Mouse (Mus musculus) CH12.LX (cell line): ENCODE results near the gene Msantd2. TPM values are rescaled to one million over a fixed set of nuclear protein-coding genes. Genes with fewer than 3 reads are reported as not detected.

ENCODE experiments used
- DNase-seq: peaks from one replicate; pipeline ENCODE4 v3.0.0-alpha.2; 2013; ENCODE audit errors: extremely low read depth
- H3K27ac ChIP-seq: 2 replicates; pipeline ENCODE4 v1.5.1; 2012; ENCODE audit warnings: low read depth, mild to moderate bottlenecking, control low read depth, moderate library complexity; ENCODE audit not compliant: insufficient read depth
- H3K27me3 ChIP-seq: replicated peaks from 2 replicates; pipeline ENCODE3; 2012; ENCODE audit warnings: inconsistent platforms
- H3K36me3 ChIP-seq, 2 experiments: replicated peaks in 1 of 2; 2 replicates each; pipeline versions ENCODE3 to v1.6.1; 2012; ENCODE audit warnings: inconsistent platforms in 1 of 2, low read length in 1 of 2, mild to moderate bottlenecking in 1 of 2, mixed read lengths in 1 of 2, moderate library complexity in 1 of 2; ENCODE audit not compliant: control insufficient read depth in 1 of 2, insufficient read depth in 1 of 2
- H3K4me1 ChIP-seq, 2 experiments: 2 replicates each; pipeline ENCODE4 v1.6.1; 2012; ENCODE audit warnings: inconsistent platforms in 1 of 2, moderate library complexity in 1 of 2; ENCODE audit not compliant: insufficient read depth in 2 of 2, control insufficient read depth in 1 of 2
- H3K4me2 ChIP-seq: 2 replicates; pipeline ENCODE4 v1.6.1; 2012; ENCODE audit warnings: low read depth, mild to moderate bottlenecking, control low read depth; ENCODE audit not compliant: poor library complexity, insufficient read depth, severe bottlenecking
- H3K4me3 ChIP-seq, 3 experiments: fragments of 150-350 bp in 1 of 3; sonication (generic) in 1 of 3; replicated peaks in 1 of 3; 2 replicates each; pipeline versions ENCODE3 to v1.5.1; 2011 to 2012; ENCODE audit warnings: low read depth in 2 of 3, low read length in 2 of 3, mild to moderate bottlenecking in 2 of 3, moderate library complexity in 2 of 3, control low read depth in 1 of 3, improper control_type of control experiment in 1 of 3, inconsistent platforms in 1 of 3, mixed read lengths in 1 of 3; ENCODE audit not compliant: poor library complexity in 1 of 3
- H3K79me2 ChIP-seq: replicated peaks from 2 replicates; pipeline ENCODE4 v1.6.1; 2012; ENCODE audit warnings: mild to moderate bottlenecking, moderate library complexity; ENCODE audit not compliant: control insufficient read depth, poor library complexity, insufficient read depth, severe bottlenecking; ENCODE audit errors: extremely low read depth
- H3K9ac ChIP-seq: 2 replicates; pipeline ENCODE4 v1.6.1; 2012; ENCODE audit warnings: low read depth, mild to moderate bottlenecking, control low read depth, moderate library complexity; ENCODE audit not compliant: insufficient read depth
- H3K9me3 ChIP-seq: replicated peaks from 2 replicates; pipeline ENCODE3; 2012; ENCODE audit warnings: low read length, inconsistent platforms, mixed read lengths
- BHLHE40 ChIP-seq: IDR thresholded peaks from 2 replicates; pipeline ENCODE4 v1.6.1; 2011; ENCODE audit warnings: mild to moderate bottlenecking, low read depth, low read length, improper control_type of control experiment
- CHD1 ChIP-seq: IDR thresholded peaks from 2 replicates; pipeline ENCODE4 v1.6.1; 2012; ENCODE audit warnings: low read depth, low read length, improper control_type of control experiment, inconsistent platforms
- CHD2 ChIP-seq: IDR thresholded peaks from 2 replicates; pipeline ENCODE4 v1.6.1; 2011; ENCODE audit warnings: low read length, improper control_type of control experiment
- E2F4 ChIP-seq: IDR thresholded peaks from 2 replicates; pipeline ENCODE4 v1.6.1; 2011; ENCODE audit warnings: low read depth, low read length, improper control_type of control experiment; ENCODE audit not compliant: insufficient replicate concordance
- ELF1 ChIP-seq: IDR thresholded peaks from 2 replicates; pipeline ENCODE4 v1.6.1; 2014; ENCODE audit warnings: low read depth, mild to moderate bottlenecking, inconsistent platforms, low read length, improper control_type of control experiment
- ETS1 ChIP-seq: conservative IDR thresholded peaks from 2 replicates; pipeline ENCODE4 v1.6.1; 2012; ENCODE audit warnings: low read depth, mild to moderate bottlenecking, inconsistent platforms, low read length, improper control_type of control experiment, moderate library complexity
- GABPA ChIP-seq: IDR thresholded peaks from 2 replicates; pipeline ENCODE4 v1.6.1; 2012; ENCODE audit warnings: low read depth, low read length, improper control_type of control experiment, inconsistent platforms; ENCODE audit not compliant: insufficient replicate concordance
- HCFC1 ChIP-seq: IDR thresholded peaks from 2 replicates; pipeline ENCODE4 v1.6.1; 2012; ENCODE audit warnings: low read depth, mild to moderate bottlenecking, inconsistent platforms, low read length, improper control_type of control experiment
- IRF4 ChIP-seq: IDR thresholded peaks from 2 replicates; pipeline ENCODE4 v1.6.1; 2014; ENCODE audit warnings: low read depth, mild to moderate bottlenecking, inconsistent platforms, low read length, improper control_type of control experiment
- JUND ChIP-seq: conservative IDR thresholded peaks from 2 replicates; pipeline ENCODE4 v1.6.1; 2011; ENCODE audit warnings: low read depth, low read length, improper control_type of control experiment
- KAT2A ChIP-seq: IDR thresholded peaks from 2 replicates; pipeline ENCODE4 v1.6.1; 2012; ENCODE audit warnings: low read length, improper control_type of control experiment, inconsistent platforms; ENCODE audit not compliant: insufficient replicate concordance
- MAX ChIP-seq: IDR thresholded peaks from 2 replicates; pipeline ENCODE4 v1.6.1; 2011; ENCODE audit warnings: low read length, improper control_type of control experiment
- MAZ ChIP-seq: IDR thresholded peaks from 2 replicates; pipeline ENCODE4 v1.6.1; 2012; ENCODE audit warnings: low read depth, mild to moderate bottlenecking, inconsistent platforms, low read length, improper control_type of control experiment, moderate library complexity
- MEF2A ChIP-seq: IDR thresholded peaks from 2 replicates; pipeline ENCODE4 v1.6.1; 2014; ENCODE audit warnings: low read depth, mild to moderate bottlenecking, inconsistent platforms, low read length, improper control_type of control experiment, borderline replicate concordance
- MXI1 ChIP-seq: IDR thresholded peaks from 2 replicates; pipeline ENCODE4 v1.6.1; 2011; ENCODE audit warnings: mild to moderate bottlenecking, low read depth, low read length, improper control_type of control experiment
- MYC ChIP-seq: IDR thresholded peaks from 2 replicates; pipeline ENCODE4 v1.6.1; 2011; ENCODE audit warnings: low read depth, mild to moderate bottlenecking, improper control_type of control experiment, low read length
- NRF1 ChIP-seq: IDR thresholded peaks from 2 replicates; pipeline ENCODE4 v1.6.1; 2014; ENCODE audit warnings: low read depth, mild to moderate bottlenecking, inconsistent platforms, low read length, improper control_type of control experiment, moderate library complexity
- PAX5 ChIP-seq: IDR thresholded peaks from 2 replicates; pipeline ENCODE4 v1.6.1; 2012; ENCODE audit warnings: low read length, inconsistent platforms, mixed read lengths
- POLR2A ChIP-seq: IDR thresholded peaks from 2 replicates; pipeline ENCODE4 v1.6.1; 2011; ENCODE audit warnings: low read depth, mild to moderate bottlenecking, improper control_type of control experiment, low read length
- POLR2AphosphoS2 ChIP-seq: IDR thresholded peaks from 2 replicates; pipeline ENCODE4 v1.6.1; 2011; ENCODE audit warnings: low read depth, low read length, improper control_type of control experiment
- RAD21 ChIP-seq: IDR thresholded peaks from 2 replicates; pipeline ENCODE4 v1.6.1; 2011; ENCODE audit warnings: low read depth, mild to moderate bottlenecking, low read length, improper control_type of control experiment, moderate library complexity
- RCOR1 ChIP-seq: conservative IDR thresholded peaks from 2 replicates; pipeline ENCODE4 v1.6.1; 2012; ENCODE audit warnings: low read depth, mild to moderate bottlenecking, inconsistent platforms, low read length, improper control_type of control experiment
- SIN3A ChIP-seq: IDR thresholded peaks from 2 replicates; pipeline ENCODE4 v1.6.1; 2012; ENCODE audit warnings: low read length, improper control_type of control experiment, inconsistent platforms
- SMC3 ChIP-seq: IDR thresholded peaks from 2 replicates; pipeline ENCODE4 v1.6.1; 2011; ENCODE audit warnings: low read depth, low read length, improper control_type of control experiment
- TBP ChIP-seq: conservative IDR thresholded peaks from 2 replicates; pipeline ENCODE4 v1.6.1; 2011; ENCODE audit warnings: low read depth, low read length, improper control_type of control experiment
- TCF12 ChIP-seq: IDR thresholded peaks from 2 replicates; pipeline ENCODE4 v1.6.1; 2014; ENCODE audit warnings: low read depth, mild to moderate bottlenecking, inconsistent platforms, low read length, improper control_type of control experiment
- USF2 ChIP-seq: conservative IDR thresholded peaks from 2 replicates; pipeline ENCODE4 v1.6.1; 2011; ENCODE audit warnings: low read depth, low read length, improper control_type of control experiment
- ZKSCAN1 ChIP-seq: IDR thresholded peaks from 2 replicates; pipeline ENCODE4 v1.6.1; 2012; ENCODE audit warnings: low read depth, inconsistent platforms, low read length, improper control_type of control experiment, borderline replicate concordance
- ZMIZ1 ChIP-seq: IDR thresholded peaks from 2 replicates; pipeline ENCODE4 v1.6.1; 2012; ENCODE audit warnings: low read depth, mild to moderate bottlenecking, inconsistent platforms, low read length, improper control_type of control experiment
- ZNF384 ChIP-seq: IDR thresholded peaks from 2 replicates; pipeline ENCODE4 v1.6.1; 2012; ENCODE audit warnings: low read depth, low read length, improper control_type of control experiment, inconsistent platforms
- dilution Hi-C: fragments of 300-500 bp; cut with MboI; formaldehyde crosslinking; loops from 2 replicates; pipeline ENCODE4 v1.14.3; 2020; ENCODE audit warnings: low sequenced_read_pairs; ENCODE audit not compliant: extremely low pct_unique_long_range_greater_than_20kb, extremely low pct_ligation_motif_present
- in situ Hi-C: fragments of 300-500 bp; cut with MboI; formaldehyde crosslinking; loops from 3 replicates; pipeline ENCODE4 v1.14.3; 2019; ENCODE audit warnings: low sequenced_read_pairs, low pct_ligation_motif_present, low pct_unique_long_range_greater_than_20kb, mixed read lengths
- polyA plus RNA-seq: library from polyadenylated mRNA; unstranded; fragments of >175 nt; gene quantifications from 2 replicates; pipeline ENCODE4 v1.2.1, GENCODE M21; 2012; ENCODE audit warnings: low read depth; ENCODE audit not compliant: insufficient read length
- total RNA-seq, 2 experiments: library from RNA; depleted of rRNA; stranded (reverse); fragments of 300-350 nt in 1 of 2; fragments of >200 nt in 1 of 2; gene quantifications; 2 replicates each; pipeline ENCODE4 v1.2.3; 2012 to 2014

Gene Msantd2
- total and polyA plus RNA-seq, 3 experiments = 11.9 to 16.8 (median 13.8) TPM

- TF ChIP-seq MAZ = no peak
- no peak for TF ChIP-seq ZMIZ1
- TF ChIP-seq MEF2A = no peak
- no peak for TF ChIP-seq GABPA
- no peak for TF ChIP-seq MXI1
- no peak for TF ChIP-seq SIN3A
- TF ChIP-seq RAD21 = no peak
- TF ChIP-seq CHD2 = no peak
- TF ChIP-seq TBP = no peak
- TF ChIP-seq POLR2AphosphoS2 = no peak
- TF ChIP-seq IRF4 = no peak
- no peak for TF ChIP-seq E2F4
- TF ChIP-seq HCFC1 = no peak
- TF ChIP-seq MYC = no peak
- no peak for TF ChIP-seq SMC3
- TF ChIP-seq ELF1 = no peak
- no peak for TF ChIP-seq MAX
- TF ChIP-seq RCOR1 = no peak
- no peak for TF ChIP-seq PAX5
- TF ChIP-seq ZNF384 = no peak
- dilution Hi-C loops = no loop called here
Observed at GRCm38 (mm10) chr9:37530888-37531705, 42.0 kb downstream of the Msantd2 start.

GRCm38 (mm10) chr9:37536851-37537250, 47.7 kb downstream of the Msantd2 start:
- in situ Hi-C loops = no loop called here
- DNase-seq = no peak
- TF ChIP-seq JUND (no peak), SMC3 (no peak), POLR2A (no peak), ELF1 (no peak), ZKSCAN1 (no peak), ZNF384 (no peak), USF2 (no peak), MEF2A (no peak), CHD1 (no peak), IRF4 (no peak), ZMIZ1 (no peak), NRF1 (no peak), ETS1 (no peak), TCF12 (no peak), RCOR1 (no peak), HCFC1 (no peak), BHLHE40 (no peak), MAZ (no peak), KAT2A (no peak)
- no peak overlapping the region for H3K4me3 ChIP-seq
- H3K9ac ChIP-seq = no peak overlapping the region
- no peak overlapping the region for H3K27ac ChIP-seq
- no peaks in the 10 kb centered on the region for H3K79me2 ChIP-seq
- H3K4me2 ChIP-seq = no peak overlapping the region
- H3K27me3 ChIP-seq = no peaks in the 10 kb centered on the region
- H3K36me3 ChIP-seq = no peaks in the 10 kb centered on the region
- peaks cover 0 to 5% of the 10 kb centered on the region in 2 experiments; a peak in 3 of 4 replicates for H3K4me1 ChIP-seq
- dilution Hi-C loops = no loop called here
- H3K9me3 ChIP-seq = no peaks in the 10 kb centered on the region

More at GRCm38 (mm10) chr9:37530888-37531705, 42.0 kb downstream of the Msantd2 start:
- Histone ChIP-seq H3K27me3 (no peaks in the 10 kb centered on the region), H3K79me2 (no peaks in the 10 kb centered on the region), H3K9ac (no peak overlapping the region), H3K27ac (no peak overlapping the region), H3K4me1 (peaks cover 14 to 34% of the 10 kb centered on the region in 2 experiments), H3K36me3 (peaks cover 0 to 3% of the 10 kb centered on the region in 2 experiments), H3K4me3 (no peak overlapping the region), H3K9me3 (no peaks in the 10 kb centered on the region), H3K4me2 (no peak overlapping the region)
- in situ Hi-C loops = no loop called here
- DNase-seq = no peak
